Comparison of ENCODE assay signal across 9 mouse cellular contexts in genomic region chr8:56706941-56707706, GRCm38 (mm10).
A peak's percentile ranks its signal among the peaks of the same experiment; 100 is the strongest.
DNase-seq lines count a peak whose midpoint lies in the region; ATAC-seq and TF ChIP-seq lines count a peak whose summit lies in the region.
"Had no signal": no experiment of that assay in that cellular context is flagged by ENCODE, and none has a peak within 500 bp of the region (broad histone marks: within the 10 kb centered on the region; RNA-seq: fewer than 3 reads in every experiment).

No protein-coding gene starts in this region.

- no peak overlapping the region for H3K9ac ChIP-seq in kidney, embryonic 16.5 days (replicated peaks; ENCODE audit: low read length)

- no peaks in the 10 kb centered on the region for H3K9me3 ChIP-seq in hindbrain, embryonic 10.5 days
- H3K9me3 ChIP-seq in kidney, embryonic 16.5 days (ENCODE audit: low read length): no peaks in the 10 kb centered on the region

- intact Hi-C loops in gastrocnemius, postnatal 14 days (cut with DNase I; ENCODE audit: low total_unique reads): no loop called here

- no peak for TF ChIP-seq CTCF in testis, adult 2 months (IDR thresholded peaks at IDR 0.05; ENCODE audit: control insufficient read depth, insufficient read depth, insufficient replicate concordance, low read depth, low read length)

- DNase-seq in testis, postnatal 14 days (ENCODE audit: low spot score): no peak
- peak; percentile 25 for DNase-seq in hindbrain, embryonic 10.5 days (ENCODE audit: low spot score)
- peak; percentile 34 for DNase-seq in mesoderm, embryonic 11.5 days (ENCODE audit: low read depth, low spot score)
- peak; percentile 29 for DNase-seq in yolk sac, embryonic 10.5 days (ENCODE audit: low spot score)
- DNase-seq in gastrocnemius, postnatal 14 days: no peak
- no peak for DNase-seq in left cerebral cortex, adult 11 months (ENCODE audit: low spot score)

- no peaks in the 10 kb centered on the region for H3K36me3 ChIP-seq in testis, adult 2 months (ENCODE audit: control insufficient read depth, insufficient read depth, low read length)
- no peaks in the 10 kb centered on the region for H3K36me3 ChIP-seq in hindbrain, embryonic 10.5 days
- H3K36me3 ChIP-seq in kidney, embryonic 16.5 days (ENCODE audit: insufficient read depth, low read length): no peaks in the 10 kb centered on the region

- no peaks in the 10 kb centered on the region; the same call in 1 of the 2 replicates for H3K27me3 ChIP-seq in testis, adult 2 months (ENCODE audit: control insufficient read depth, insufficient read depth, low read length)
- no peaks in the 10 kb centered on the region for H3K27me3 ChIP-seq in hindbrain, embryonic 10.5 days (ENCODE audit: insufficient read depth, poor library complexity, severe bottlenecking)
- H3K27me3 ChIP-seq in kidney, embryonic 16.5 days (ENCODE audit: insufficient read depth, low read length): no peaks in the 10 kb centered on the region

- peaks cover 4% of the 10 kb centered on the region for H3K4me1 ChIP-seq in testis, adult 2 months (ENCODE audit: control insufficient read depth, insufficient read depth, low read length)
- peaks cover 15% of the 10 kb centered on the region for H3K4me1 ChIP-seq in hindbrain, embryonic 10.5 days (replicated peaks)
- H3K4me1 ChIP-seq in kidney, embryonic 16.5 days (ENCODE audit: insufficient read depth, low read length): no peaks in the 10 kb centered on the region

- TF ChIP-seq POLR2A in testis, adult 2 months (IDR thresholded peaks at IDR 0.05; ENCODE audit: control insufficient read depth, low read depth, low read length): no peak

- peak overlapping the region; percentile 29 for H3K4me3 ChIP-seq in testis, adult 2 months (ENCODE audit: control insufficient read depth, low read depth, low read length)
- H3K4me3 ChIP-seq in hindbrain, embryonic 10.5 days: 0 out of 2 replicates have a peak overlapping the region, but pooled peaks have one; percentile 7
- H3K4me3 ChIP-seq in kidney, embryonic 16.5 days (ENCODE audit: low read length): no peak overlapping the region

- H3K27ac ChIP-seq in testis, adult 2 months (ENCODE audit: control insufficient read depth, insufficient read depth, low read depth, low read length): peak overlapping the region; percentile 57
- peak overlapping the region; percentile 36; the same call in 1 of the 2 replicates for H3K27ac ChIP-seq in hindbrain, embryonic 10.5 days
- no peak overlapping the region for H3K27ac ChIP-seq in kidney, embryonic 16.5 days (ENCODE audit: low read length)

- no peak for ATAC-seq in kidney, embryonic 16.5 days (ENCODE audit: low FRiP score, low TSS enrichment)
- ATAC-seq: Patski had no signal

- H3K4me2 ChIP-seq in kidney, embryonic 16.5 days (replicated peaks; ENCODE audit: low read depth, low read length): no peak overlapping the region

- WGBS in hindbrain, embryonic 10.5 days: 34% methylated on average over 14 of the region's 14 CpGs
- 53% methylated on average over 14 of the region's 14 CpGs for WGBS in kidney, embryonic 16.5 days

Comparison
In these comparisons a context has a peak if more than half of its experiments do, and no peak if none do; other contexts are left out.
1. DNase-seq: peak in hindbrain, embryonic 10.5 days (single experiment), mesoderm, embryonic 11.5 days (single experiment) and yolk sac, embryonic 10.5 days (single experiment); none in testis, postnatal 14 days (single experiment), gastrocnemius, postnatal 14 days (single experiment) and left cerebral cortex, adult 11 months (single experiment).